Mouse (Mus musculus): ENCODE measurements around the gene Coasy.

Gene Coasy

DNA sequence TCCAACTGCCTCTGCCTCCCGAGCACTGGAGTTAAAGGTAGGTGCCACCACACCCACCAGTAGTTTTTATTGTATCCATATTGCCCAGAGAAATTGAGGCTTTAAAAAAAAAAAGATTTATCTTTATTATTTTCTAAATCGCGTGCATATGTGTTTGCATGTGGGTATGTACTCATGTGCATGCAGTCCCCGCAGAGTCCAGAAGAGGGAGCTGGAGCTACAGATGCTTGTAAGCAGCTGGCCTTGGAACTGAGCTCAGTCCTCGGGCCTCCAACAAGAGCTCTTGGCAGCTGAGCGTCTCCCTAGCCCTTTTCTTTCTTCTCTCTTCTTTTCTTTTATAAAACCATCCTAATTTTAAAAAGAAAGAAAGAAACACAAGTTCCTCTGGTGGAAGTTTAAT lies 49.3 kb downstream of the Coasy start:
- no peak for DNase-seq (ENCODE audit: low spot score in 2 of 2)

DNA sequence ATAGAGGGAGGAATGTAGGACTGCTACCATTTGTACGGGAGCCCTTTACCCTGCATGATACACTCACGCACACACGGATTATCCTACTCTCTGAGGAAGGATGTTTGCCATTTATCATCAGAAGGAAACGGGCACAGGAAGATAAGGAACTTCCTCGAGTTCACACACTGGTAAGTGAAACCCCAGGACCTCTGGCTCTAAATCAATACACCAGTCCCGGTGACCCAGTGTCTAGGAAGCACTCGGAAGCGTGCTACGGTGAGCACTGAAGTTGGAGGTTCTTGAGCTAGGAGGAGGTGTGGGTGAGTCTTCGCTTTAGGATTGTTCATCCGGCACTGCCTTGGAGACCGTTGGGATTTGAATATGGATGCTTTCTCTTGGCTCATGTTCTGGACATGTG lies 50.7 kb downstream of the Coasy start:
- DNase-seq (ENCODE audit: low spot score in 2 of 2), result no peak

DNA sequence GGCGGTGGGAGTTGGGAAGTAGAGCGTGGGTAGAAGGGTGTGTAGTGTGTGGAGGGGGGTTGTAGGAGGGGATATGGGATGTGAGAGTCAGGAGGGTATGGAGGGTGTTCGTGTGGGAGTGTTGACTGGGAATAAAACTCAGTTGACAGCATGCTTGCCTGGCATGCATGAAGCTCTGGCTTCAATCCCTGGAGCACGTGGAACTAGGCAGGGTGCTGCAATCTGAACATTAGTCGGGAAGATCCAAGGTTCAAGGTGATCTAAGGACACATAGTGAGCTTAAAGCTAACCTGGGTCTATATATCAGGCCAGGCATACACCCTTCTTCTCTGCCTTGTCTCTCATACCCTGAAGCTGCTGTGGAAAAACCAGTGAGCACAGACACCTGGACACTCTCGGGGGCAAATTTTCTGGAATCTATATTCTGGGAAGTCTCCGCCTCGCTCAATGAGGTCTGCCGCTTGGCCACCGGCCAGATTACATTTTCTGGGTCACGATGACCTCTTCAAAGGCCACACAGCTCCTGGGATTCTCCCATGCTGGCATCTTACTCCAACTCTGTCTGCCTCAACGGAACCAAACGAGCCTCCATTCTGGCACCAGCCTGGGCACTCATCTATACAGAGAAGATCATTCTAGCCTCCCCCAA lies 52.0 kb downstream of the Coasy start:
- DNase-seq (ENCODE audit: low spot score in 2 of 2), result no peak

Data from left cerebral cortex, adult 9 months (tissue).